Mouse (Mus musculus): ENCODE measurements around the gene Emg1. TPM values are rescaled to one million over a fixed set of nuclear protein-coding genes. Genes with fewer than 3 reads are reported as not detected.
"Not testable (repeated sequence)": the region's sequence is repeated elsewhere in the genome, so short reads cannot be mapped to it uniquely, and the experiment has no call there.

Gene Emg1
- polyA plus RNA-seq, 1 experiment from 2014 or later = 199 TPM

- Histone ChIP-seq H3K27ac (no peak overlapping the region), H3K36me3 (no peaks in the 10 kb centered on the region), H3K4me1 (0 out of 2 replicates have a peak, but pooled peaks cover 2% of the 10 kb centered on the region), H3K9me3 (no peaks in the 10 kb centered on the region), H3K4me2 (replicated peaks) (no peak overlapping the region), H3K4me3 (no peak overlapping the region), H3K27me3 (no peaks in the 10 kb centered on the region), H3K9ac (no peak overlapping the region)
- ATAC-seq (ENCODE audit: insufficient number of reproducible peaks, insufficient read depth, low FRiP score, low TSS enrichment) = no peak
- 81% methylated on average over 8 of the region's 8 CpGs for WGBS
These were observed 23.7 kb downstream of the Emg1 start for GRCm38 (mm10) chr6:124688151-124688758.

- not testable (repeated sequence) for ATAC-seq (ENCODE audit: insufficient number of reproducible peaks, insufficient read depth, low FRiP score, low TSS enrichment); H3K9me3 ChIP-seq; H3K27me3 ChIP-seq; H3K36me3 ChIP-seq; H3K4me1 ChIP-seq; H3K4me2 ChIP-seq (replicated peaks); H3K4me3 ChIP-seq; H3K27ac ChIP-seq; H3K9ac ChIP-seq
- WGBS = 87% methylated on average over 1 of the region's 1 CpGs
These were observed 25.3 kb downstream of the Emg1 start for GRCm38 (mm10) chr6:124686644-124687043.

GRCm38 (mm10) chr6:124685606-124686386, 26.2 kb downstream of the Emg1 start:
- no peak for ATAC-seq (ENCODE audit: insufficient number of reproducible peaks, insufficient read depth, low FRiP score, low TSS enrichment)
- WGBS = 91% methylated on average over 12 of the region's 12 CpGs
- H3K4me1 ChIP-seq = no peaks in the 10 kb centered on the region
- H3K27me3 ChIP-seq = no peaks in the 10 kb centered on the region
- no peak overlapping the region for H3K27ac ChIP-seq
- H3K9ac ChIP-seq = no peak overlapping the region
- no peaks in the 10 kb centered on the region for H3K36me3 ChIP-seq
- no peak overlapping the region for H3K4me2 ChIP-seq (replicated peaks)
- no peak overlapping the region for H3K4me3 ChIP-seq
- no peaks in the 10 kb centered on the region for H3K9me3 ChIP-seq

GRCm38 (mm10) chr6:124683591-124684417, 28.2 kb downstream of the Emg1 start:
- Histone ChIP-seq H3K4me1 (no peaks in the 10 kb centered on the region), H3K4me3 (no peak overlapping the region), H3K27me3 (no peaks in the 10 kb centered on the region), H3K4me2 (replicated peaks) (no peak overlapping the region), H3K27ac (no peak overlapping the region), H3K9me3 (no peaks in the 10 kb centered on the region), H3K9ac (no peak overlapping the region), H3K36me3 (no peaks in the 10 kb centered on the region)
- WGBS = 81% methylated on average over 14 of the region's 14 CpGs
- no peak for ATAC-seq (ENCODE audit: insufficient number of reproducible peaks, insufficient read depth, low FRiP score, low TSS enrichment)

- H3K4me2 ChIP-seq (replicated peaks); H3K9ac ChIP-seq; H3K9me3 ChIP-seq; H3K27me3 ChIP-seq; H3K36me3 ChIP-seq; H3K4me1 ChIP-seq; H3K27ac ChIP-seq; ATAC-seq (ENCODE audit: insufficient number of reproducible peaks, insufficient read depth, low FRiP score, low TSS enrichment); H3K4me3 ChIP-seq: not testable (repeated sequence)
- WGBS = 66% methylated on average over 6 of the region's 6 CpGs
These were observed 29.7 kb downstream of the Emg1 start for GRCm38 (mm10) chr6:124682291-124682690.

DNA sequence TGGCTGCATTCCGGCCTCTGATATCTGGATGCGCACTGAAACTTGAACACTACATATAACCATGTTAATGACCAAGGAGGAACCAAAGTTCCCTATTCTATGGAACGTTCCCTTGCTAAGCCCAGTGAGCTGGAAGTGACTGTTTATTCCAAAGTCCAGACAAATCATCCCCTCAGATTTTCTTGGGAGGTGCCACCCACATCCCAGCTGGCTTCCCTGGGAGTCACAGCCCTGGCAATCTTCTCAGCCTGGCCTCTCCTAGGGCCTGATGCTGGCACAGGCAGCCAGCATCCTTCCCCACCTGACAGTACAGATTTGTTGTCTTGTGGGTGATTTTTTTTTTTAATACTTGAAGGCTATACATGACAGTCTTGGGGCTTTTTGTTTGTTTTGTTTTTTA, 32.5 kb downstream of the Emg1 start:
- no peak overlapping the region for H3K4me3 ChIP-seq
- H3K4me1 ChIP-seq = no peaks in the 10 kb centered on the region
- no peak overlapping the region for H3K27ac ChIP-seq
- no peak overlapping the region for H3K9ac ChIP-seq
- no peak for ATAC-seq (ENCODE audit: insufficient number of reproducible peaks, insufficient read depth, low FRiP score, low TSS enrichment)
- no peaks in the 10 kb centered on the region for H3K9me3 ChIP-seq
- WGBS = 90% methylated on average over 3 of the region's 3 CpGs
- no peak overlapping the region for H3K4me2 ChIP-seq (replicated peaks)
- no peaks in the 10 kb centered on the region for H3K36me3 ChIP-seq
- H3K27me3 ChIP-seq = no peaks in the 10 kb centered on the region

GRCm38 (mm10) chr6:124678769-124679168, 33.2 kb downstream of the Emg1 start:
- Histone ChIP-seq H3K4me2 (replicated peaks) (no peak overlapping the region), H3K36me3 (no peaks in the 10 kb centered on the region), H3K4me3 (no peak overlapping the region), H3K9me3 (no peaks in the 10 kb centered on the region), H3K27ac (no peak overlapping the region), H3K4me1 (no peaks in the 10 kb centered on the region), H3K9ac (no peak overlapping the region), H3K27me3 (no peaks in the 10 kb centered on the region)
- WGBS = 93% methylated on average over 7 of the region's 7 CpGs
- no peak for ATAC-seq (ENCODE audit: insufficient number of reproducible peaks, insufficient read depth, low FRiP score, low TSS enrichment)

- Histone ChIP-seq H3K4me1 (peaks cover 7% of the 10 kb centered on the region; the same call in 1 of the 2 replicates), H3K4me2 (replicated peaks) (no peak overlapping the region), H3K9me3 (no peaks in the 10 kb centered on the region), H3K27ac (no peak overlapping the region), H3K9ac (no peak overlapping the region), H3K36me3 (no peaks in the 10 kb centered on the region), H3K27me3 (no peaks in the 10 kb centered on the region), H3K4me3 (no peak overlapping the region)
- no peak for ATAC-seq (ENCODE audit: insufficient number of reproducible peaks, insufficient read depth, low FRiP score, low TSS enrichment)
- WGBS = 84% methylated on average over 6 of the region's 6 CpGs
These were observed 35.8 kb downstream of the Emg1 start for GRCm38 (mm10) chr6:124676171-124676570.

DNA sequence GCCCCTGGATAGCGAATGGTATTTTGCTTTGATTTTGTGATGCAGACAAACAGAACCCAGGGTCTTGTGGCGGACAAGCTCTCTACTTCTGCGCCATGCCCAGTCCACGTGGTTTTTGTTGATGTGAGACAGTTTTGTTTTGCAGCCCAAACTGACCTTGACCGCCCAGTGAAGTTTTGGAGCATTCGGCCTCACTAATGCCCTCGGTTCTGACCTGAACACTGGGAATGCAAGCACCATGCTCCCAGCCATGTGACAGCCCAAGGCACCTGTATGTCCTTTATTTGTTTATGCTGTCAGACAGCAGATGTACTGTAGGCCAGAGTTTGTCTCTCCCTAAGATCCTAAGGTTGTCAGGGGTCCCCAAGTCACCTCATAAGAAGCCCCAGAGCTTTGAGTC, 37.4 kb downstream of the Emg1 start:
- 95% methylated on average over 7 of the region's 7 CpGs for WGBS
- H3K36me3 ChIP-seq = no peaks in the 10 kb centered on the region
- H3K27ac ChIP-seq = no peak overlapping the region
- no peak overlapping the region for H3K9ac ChIP-seq
- peaks cover 7% of the 10 kb centered on the region; the same call in 1 of the 2 replicates for H3K4me1 ChIP-seq
- no peak for ATAC-seq (ENCODE audit: insufficient number of reproducible peaks, insufficient read depth, low FRiP score, low TSS enrichment)
- no peaks in the 10 kb centered on the region for H3K9me3 ChIP-seq
- H3K4me2 ChIP-seq (replicated peaks) = no peak overlapping the region
- H3K4me3 ChIP-seq = no peak overlapping the region
- H3K27me3 ChIP-seq = no peaks in the 10 kb centered on the region

DNA sequence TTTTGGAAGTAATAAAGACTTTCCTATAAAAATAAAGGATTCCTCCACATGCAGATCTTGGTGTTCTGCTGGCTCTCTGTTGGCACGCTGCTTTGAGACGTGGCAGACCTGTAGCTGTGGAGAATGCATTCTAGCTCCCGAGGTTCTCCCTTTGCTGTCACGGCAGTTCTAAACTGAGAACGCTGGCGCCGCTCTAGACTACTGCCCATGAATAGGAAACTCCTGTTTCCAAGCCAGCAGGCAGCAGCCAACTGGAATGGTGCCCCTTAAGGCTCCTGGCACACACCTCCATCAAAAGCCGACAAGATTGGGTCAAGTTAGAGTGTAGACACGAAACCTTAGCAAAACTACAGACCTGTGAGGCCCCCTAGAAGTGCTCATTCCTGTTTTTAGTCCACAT, 38.4 kb downstream of the Emg1 start:
- no peaks in the 10 kb centered on the region for H3K9me3 ChIP-seq
- ATAC-seq (ENCODE audit: insufficient number of reproducible peaks, insufficient read depth, low FRiP score, low TSS enrichment) = no peak
- no peak overlapping the region for H3K4me3 ChIP-seq
- H3K27ac ChIP-seq = no peak overlapping the region
- H3K9ac ChIP-seq = no peak overlapping the region
- no peaks in the 10 kb centered on the region for H3K36me3 ChIP-seq
- H3K27me3 ChIP-seq = no peaks in the 10 kb centered on the region
- H3K4me1 ChIP-seq = peaks cover 7% of the 10 kb centered on the region; the same call in 1 of the 2 replicates
- WGBS = 94% methylated on average over 9 of the region's 9 CpGs
- H3K4me2 ChIP-seq (replicated peaks) = no peak overlapping the region

- Histone ChIP-seq H3K4me2 (replicated peaks) (no peak overlapping the region), H3K9ac (no peak overlapping the region), H3K27ac (no peak overlapping the region), H3K4me1 (peaks cover 7% of the 10 kb centered on the region; the same call in 1 of the 2 replicates), H3K27me3 (no peaks in the 10 kb centered on the region), H3K4me3 (no peak overlapping the region), H3K36me3 (no peaks in the 10 kb centered on the region), H3K9me3 (no peaks in the 10 kb centered on the region)
- 73% methylated on average over 6 of the region's 6 CpGs for WGBS
- ATAC-seq (ENCODE audit: insufficient number of reproducible peaks, insufficient read depth, low FRiP score, low TSS enrichment) = no peak
These were observed 39.9 kb downstream of the Emg1 start for GRCm38 (mm10) chr6:124672100-124672499.

Data from embryonic facial prominence, embryonic 12.5 days (tissue).